Mouse (Mus musculus): ENCODE data around the gene Fam192a. TPM values are rescaled to one million over a fixed set of nuclear protein-coding genes. Genes with fewer than 3 reads are reported as not detected.

The Fam192a gene
- total and polyA plus RNA-seq, 3 experiments: 30.7 to 80.3 (median 43.7) TPM

GRCm38 (mm10) chr8:94540889-94541795 lies 60.7 kb downstream of the Fam192a start:
- peaks cover 32 to 44% of the 10 kb centered on the region in 2 experiments for H3K4me1 ChIP-seq (ENCODE audit: control insufficient read depth in 1 of 2, insufficient read depth in 2 of 2)
- peak; percentile 54 for DNase-seq (ENCODE audit: extremely low read depth)
- TF ChIP-seq JUN (IDR thresholded peaks at IDR 0.05; ENCODE audit: insufficient read depth, low read depth, low read length) (no peak), MXI1 (IDR thresholded peaks at IDR 0.05; ENCODE audit: low read depth, low read length) (peak; percentile 88), CHD2 (IDR thresholded peaks at IDR 0.05; ENCODE audit: low read length) (no peak), IRF4 (IDR thresholded peaks at IDR 0.05; ENCODE audit: low read depth, low read length) (no peak), HCFC1 (IDR thresholded peaks at IDR 0.05; ENCODE audit: low read depth, low read length) (no peak), USF2 (conservative IDR thresholded peaks at IDR 0.05; ENCODE audit: low read depth, low read length) (no peak), RAD21 (IDR thresholded peaks at IDR 0.05; ENCODE audit: low read depth, low read length) (no peak), ZC3H11A (IDR thresholded peaks at IDR 0.05; ENCODE audit: low read depth, low read length) (no peak), MEF2A (IDR thresholded peaks at IDR 0.05; ENCODE audit: borderline replicate concordance, low read depth, low read length) (no peak), RCOR1 (conservative IDR thresholded peaks at IDR 0.05; ENCODE audit: low read depth, low read length) (no peak), NRF1 (IDR thresholded peaks at IDR 0.05; ENCODE audit: low read depth, low read length) (no peak), JUND (conservative IDR thresholded peaks at IDR 0.05; ENCODE audit: low read depth, low read length) (no peak), MYC (IDR thresholded peaks at IDR 0.05; ENCODE audit: low read depth, low read length) (peak; percentile 72; the same call in 1 of the 2 replicates), MAX (IDR thresholded peaks at IDR 0.05; ENCODE audit: low read length) (peak; percentile 83), BHLHE40 (IDR thresholded peaks at IDR 0.05; ENCODE audit: low read depth, low read length) (peak; percentile 92), ZNF384 (IDR thresholded peaks at IDR 0.05; ENCODE audit: low read depth, low read length) (peak; percentile 67), E2F4 (IDR thresholded peaks at IDR 0.05; ENCODE audit: insufficient replicate concordance, low read depth, low read length) (no peak), ZKSCAN1 (IDR thresholded peaks at IDR 0.05; ENCODE audit: borderline replicate concordance, low read depth, low read length) (no peak), CTCF (conservative IDR thresholded peaks at IDR 0.05 in 1 of 2, IDR thresholded peaks at IDR 0.05 in 1 of 2; ENCODE audit: low read depth in 2 of 2, low read length in 2 of 2) (no peak), USF1 (IDR thresholded peaks at IDR 0.05; ENCODE audit: low read depth, low read length) (no peak), MAFK (IDR thresholded peaks at IDR 0.05; ENCODE audit: insufficient replicate concordance, low read length) (no peak), GABPA (IDR thresholded peaks at IDR 0.05; ENCODE audit: insufficient replicate concordance, low read depth, low read length) (no peak), SIN3A (IDR thresholded peaks at IDR 0.05; ENCODE audit: low read length) (0 out of 2 replicates have a peak, but pooled peaks have one; percentile 40), KAT2A (IDR thresholded peaks at IDR 0.05; ENCODE audit: insufficient replicate concordance, low read length) (no peak), NELFE (IDR thresholded peaks at IDR 0.05; ENCODE audit: low read depth, low read length) (no peak), CHD1 (IDR thresholded peaks at IDR 0.05; ENCODE audit: low read depth, low read length) (no peak), ETS1 (conservative IDR thresholded peaks at IDR 0.05; ENCODE audit: low read depth, low read length) (0 out of 2 replicates have a peak, but pooled peaks have one; percentile 32), UBTF (IDR thresholded peaks at IDR 0.05; ENCODE audit: low read depth, low read length) (no peak), POLR2A (IDR thresholded peaks at IDR 0.05; ENCODE audit: low read depth, low read length) (no peak), ZMIZ1 (IDR thresholded peaks at IDR 0.05; ENCODE audit: low read depth, low read length) (no peak), TCF12 (IDR thresholded peaks at IDR 0.05; ENCODE audit: low read depth, low read length) (peak; percentile 60; the same call in 1 of the 2 replicates), TBP (conservative IDR thresholded peaks at IDR 0.05; ENCODE audit: low read depth, low read length) (no peak), POLR2AphosphoS2 (IDR thresholded peaks at IDR 0.05; ENCODE audit: low read depth, low read length) (no peak), EP300 (IDR thresholded peaks at IDR 0.05; ENCODE audit: low read length) (no peak), SMC3 (IDR thresholded peaks at IDR 0.05; ENCODE audit: low read depth, low read length) (no peak), MAZ (IDR thresholded peaks at IDR 0.05; ENCODE audit: low read depth, low read length) (peak; percentile 45; the same call in 1 of the 2 replicates), PAX5 (IDR thresholded peaks at IDR 0.05; ENCODE audit: low read length) (no peak), ELF1 (IDR thresholded peaks at IDR 0.05; ENCODE audit: low read depth, low read length) (no peak)
- H3K27ac ChIP-seq (ENCODE audit: insufficient read depth, low read depth): no peak overlapping the region
- peaks cover 4% of the 10 kb centered on the region for H3K27me3 ChIP-seq (replicated peaks)
- H3K4me3 ChIP-seq (replicated peaks in 1 of 3; ENCODE audit: low read depth in 2 of 3, low read length in 2 of 3, poor library complexity in 1 of 3): no peak overlapping the region
- dilution Hi-C loops (cut with MboI; ENCODE audit: extremely low pct_ligation_motif_present, extremely low pct_unique_long_range_greater_than_20kb, low sequenced_read_pairs) (no loop called here), in situ Hi-C loops (cut with MboI; ENCODE audit: low pct_ligation_motif_present, low pct_unique_long_range_greater_than_20kb, low sequenced_read_pairs) (no loop called here)
- H3K9me3 ChIP-seq (replicated peaks; ENCODE audit: low read length): no peaks in the 10 kb centered on the region
- no peak overlapping the region for H3K9ac ChIP-seq (ENCODE audit: insufficient read depth, low read depth)
- H3K4me2 ChIP-seq (ENCODE audit: insufficient read depth, low read depth, poor library complexity, severe bottlenecking): no peak overlapping the region
- no peaks in the 10 kb centered on the region for H3K79me2 ChIP-seq (replicated peaks; ENCODE audit: control insufficient read depth, extremely low read depth, insufficient read depth, poor library complexity, severe bottlenecking)
- H3K36me3 ChIP-seq (replicated peaks in 1 of 2; ENCODE audit: control insufficient read depth in 1 of 2, insufficient read depth in 1 of 2, low read length in 1 of 2): peaks cover 0 to 4% of the 10 kb centered on the region in 2 experiments

All from CH12.LX (cell line).